Mouse (Mus musculus) urinary bladder, postnatal 14 days (tissue): ENCODE measurements around the gene Rap2a.
A peak's percentile ranks its signal among the peaks of the same experiment; 100 is the strongest.

Source experiments
- DNase-seq: peaks from one replicate; pipeline ENCODE4 v3.0.0; 2021; ENCODE audit warnings: low spot score

Rap2a gene

GRCm38 (mm10) chr14:120499601-120500000, 21.4 kb downstream of the Rap2a start:
- no peak for DNase-seq

GRCm38 (mm10) chr14:120500021-120500560, 21.8 kb downstream of the Rap2a start:
- peak; percentile 34 for DNase-seq

GRCm38 (mm10) chr14:120500791-120501190, 22.5 kb downstream of the Rap2a start:
- no peak for DNase-seq

- DNase-seq = no peak
Observed at GRCm38 (mm10) chr14:120503641-120504040, 25.4 kb downstream of the Rap2a start.

- no peak for DNase-seq
Observed at GRCm38 (mm10) chr14:120504423-120504822, 26.2 kb downstream of the Rap2a start.

- no peak for DNase-seq
Observed at GRCm38 (mm10) chr14:120504928-120505461, 26.8 kb downstream of the Rap2a start.

GRCm38 (mm10) chr14:120505918-120506317, 27.7 kb downstream of the Rap2a start:
- no peak for DNase-seq

- DNase-seq = no peak
Observed at GRCm38 (mm10) chr14:120507516-120507915, 29.3 kb downstream of the Rap2a start.

- DNase-seq = no peak
Observed at GRCm38 (mm10) chr14:120508566-120509365, 30.5 kb downstream of the Rap2a start.

- no peak for DNase-seq
Observed at GRCm38 (mm10) chr14:120509366-120509640, 31.1 kb downstream of the Rap2a start.

GRCm38 (mm10) chr14:120511821-120512220, 33.6 kb downstream of the Rap2a start:
- DNase-seq = no peak

- DNase-seq = peak; percentile 52
Observed at GRCm38 (mm10) chr14:120514821-120515271, 36.6 kb downstream of the Rap2a start.

GRCm38 (mm10) chr14:120515376-120515775, 37.1 kb downstream of the Rap2a start:
- peak; percentile 68 for DNase-seq

GRCm38 (mm10) chr14:120518706-120519105, 40.5 kb downstream of the Rap2a start:
- no peak for DNase-seq

GRCm38 (mm10) chr14:120519921-120520320, 41.7 kb downstream of the Rap2a start:
- DNase-seq = no peak

- DNase-seq = no peak
Observed at GRCm38 (mm10) chr14:120520843-120521242, 42.6 kb downstream of the Rap2a start.

GRCm38 (mm10) chr14:120523296-120523695, 45.1 kb downstream of the Rap2a start:
- no peak for DNase-seq

- no peak for DNase-seq
Observed at GRCm38 (mm10) chr14:120525644-120526043, 47.4 kb downstream of the Rap2a start.

GRCm38 (mm10) chr14:120533301-120533700, 55.1 kb downstream of the Rap2a start:
- DNase-seq = no peak

- DNase-seq = no peak
Observed at GRCm38 (mm10) chr14:120534841-120535271, 56.6 kb downstream of the Rap2a start.

- no peak for DNase-seq
Observed at GRCm38 (mm10) chr14:120535446-120535845, 57.2 kb downstream of the Rap2a start.

- no peak for DNase-seq
Observed at GRCm38 (mm10) chr14:120535924-120536323, 57.7 kb downstream of the Rap2a start.

GRCm38 (mm10) chr14:120539128-120539527, 60.9 kb downstream of the Rap2a start:
- DNase-seq = no peak

- DNase-seq = no peak
Observed at GRCm38 (mm10) chr14:120539626-120540025, 61.4 kb downstream of the Rap2a start.
